Mouse (Mus musculus) cerebellum, adult 2 months (tissue): ENCODE results near the gene Epb41. TPM values are rescaled to one million over a fixed set of nuclear protein-coding genes. Genes with fewer than 3 reads are reported as not detected.
A peak's percentile ranks its signal among the peaks of the same experiment; 100 is the strongest.

Source experiments
- DNase-seq, 2 experiments: peaks; one replicate each; pipeline ENCODE4 v3.0.0; 2021
- H3K27ac ChIP-seq: fragments of 200-500 bp; 2 replicates; pipeline ENCODE4 v1.5.1; 2012; ENCODE audit warnings: low read length, control low read depth, inconsistent platforms; ENCODE audit not compliant: insufficient read depth
- H3K27me3 ChIP-seq: fragments of 200-500 bp; 2 replicates; pipeline ENCODE4 v1.6.1; 2012; ENCODE audit warnings: inconsistent platforms, mild to moderate bottlenecking, low read length, moderate library complexity; ENCODE audit not compliant: control insufficient read depth, insufficient read depth
- H3K4me1 ChIP-seq: fragments of 200-500 bp; 2 replicates; pipeline ENCODE4 v1.6.1; 2011; ENCODE audit warnings: low read length; ENCODE audit not compliant: control insufficient read depth, insufficient read depth
- H3K4me3 ChIP-seq: fragments of 200-500 bp; replicated peaks from 2 replicates; pipeline ENCODE3; 2011; ENCODE audit warnings: mild to moderate bottlenecking, low read depth, low read length, control low read depth; ENCODE audit not compliant: insufficient read depth
- CTCF ChIP-seq: fragments of 200-500 bp; IDR thresholded peaks from 2 replicates; pipeline ENCODE4 v1.5.1; 2011; ENCODE audit warnings: low read depth, mild to moderate bottlenecking, control low read depth, low read length, moderate library complexity, borderline replicate concordance; ENCODE audit not compliant: insufficient read depth
- POLR2A ChIP-seq: fragments of 200-500 bp; IDR thresholded peaks from 2 replicates; pipeline ENCODE4 v1.6.1; 2011; ENCODE audit warnings: low read length, control low read depth, borderline replicate concordance; ENCODE audit not compliant: insufficient read depth
- WGBS: fragments of 180-500 bp; shearing (Covaris S2); methylation state at CpG from one replicate; pipeline ENCODE4 v1.1.7; 2018; 5-methylcytosine and 5-hydroxymethylcytosine counted together
- polyA plus RNA-seq: library from polyadenylated mRNA; depleted of rRNA; stranded (reverse); fragments of >200 nt; gene quantifications from 2 replicates; pipeline ENCODE4 v1.2.3, GENCODE M21; 2012; rRNA removed

Epb41 gene
- 174 and 192 TPM in 2 replicates for polyA plus RNA-seq

DNA sequence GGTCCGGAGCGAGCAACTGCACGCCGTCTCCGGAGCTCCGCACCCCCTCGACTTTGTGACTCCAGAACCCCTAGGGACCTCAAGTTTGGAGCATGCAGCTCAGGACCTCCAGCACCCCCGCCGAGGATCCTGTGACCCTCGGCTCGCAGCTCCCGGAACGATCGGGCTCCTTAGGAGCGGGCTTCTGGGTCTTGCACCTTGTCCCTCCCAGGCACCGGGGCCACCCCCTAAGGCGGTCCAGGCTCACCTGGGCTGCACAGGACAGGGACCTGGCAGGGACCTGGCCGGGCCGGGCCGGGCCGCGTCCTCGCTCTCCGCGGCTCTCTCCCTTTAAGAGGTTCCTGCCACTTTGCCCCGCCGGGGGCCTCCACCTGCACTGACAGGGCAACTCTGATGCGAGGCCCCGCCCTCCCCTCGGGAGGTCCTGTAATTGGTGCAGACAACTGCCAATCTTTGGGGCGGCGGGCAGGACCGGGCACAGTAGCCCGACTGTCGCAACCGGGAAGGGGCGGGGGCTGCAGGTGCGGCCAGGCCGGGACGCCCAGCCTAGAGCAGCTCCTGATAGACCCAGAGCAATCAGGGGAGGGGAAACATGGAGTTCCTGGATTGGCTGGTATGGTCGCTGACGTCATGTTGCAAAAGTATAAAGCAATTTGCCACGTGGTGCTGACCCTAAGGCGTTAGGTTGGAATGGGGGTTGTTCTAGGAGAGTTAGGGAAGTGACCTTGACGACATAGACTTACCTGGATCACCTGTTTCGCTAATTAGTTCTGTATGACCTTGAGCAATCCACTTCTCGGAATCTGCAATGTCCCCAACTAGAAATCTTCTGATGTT is at the start of gene Epb41:
Gene Epb41, minus strand, starts transcription at position 389 of the 837 bp plus-strand sequence.
- WGBS = 3% methylated on average over 47 of the region's 47 CpGs
- peak; percentile 100 for DNase-seq
- TF ChIP-seq POLR2A = peak; percentile 59
- no peak for TF ChIP-seq CTCF
- Histone ChIP-seq H3K4me1 (peaks cover 10% of the 10 kb centered on the region; the same call in 1 of the 2 replicates), H3K27ac (peak within 1 kb of the TSS; percentile 77), H3K27me3 (no peaks in the 10 kb centered on the region), H3K4me3 (peak within 1 kb of the TSS; percentile 93)

- Histone ChIP-seq H3K4me3 (no peak overlapping the region), H3K27me3 (no peaks in the 10 kb centered on the region), H3K4me1 (no peaks in the 10 kb centered on the region), H3K27ac (no peak overlapping the region)
- no peak for TF ChIP-seq CTCF
- no peak for TF ChIP-seq POLR2A
- 33% methylated on average over 1 of the region's 1 CpGs for WGBS
- DNase-seq = no peak
Observed at GRCm38 (mm10) chr4:132123166-132123565, 48.0 kb upstream of the Epb41 start.

DNA sequence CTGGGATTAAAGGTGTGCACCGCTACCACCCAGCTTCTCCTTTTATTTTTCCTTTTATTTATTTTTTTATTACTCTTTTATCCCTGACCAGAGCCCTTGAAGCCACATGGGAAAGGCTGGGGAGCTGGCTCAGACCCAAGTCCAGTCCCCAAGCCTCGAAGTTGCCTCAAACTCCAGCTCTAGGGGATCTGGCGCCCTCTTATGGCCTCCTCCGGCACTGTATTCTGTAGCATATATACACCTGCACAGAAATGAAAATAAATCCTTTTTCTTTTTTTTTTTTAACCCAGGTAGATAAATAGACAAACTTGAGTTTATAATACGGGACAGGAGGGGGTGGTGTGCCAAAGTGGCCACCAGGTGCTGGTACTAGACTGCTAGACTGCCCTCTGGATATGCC is 46.6 kb upstream of the Epb41 start:
- no peak for DNase-seq
- Histone ChIP-seq H3K27me3 (no peaks in the 10 kb centered on the region), H3K4me3 (no peak overlapping the region), H3K27ac (no peak overlapping the region), H3K4me1 (no peaks in the 10 kb centered on the region)
- WGBS = 69% methylated on average over 5 of the region's 5 CpGs
- TF ChIP-seq POLR2A (no peak), CTCF (no peak)

DNA sequence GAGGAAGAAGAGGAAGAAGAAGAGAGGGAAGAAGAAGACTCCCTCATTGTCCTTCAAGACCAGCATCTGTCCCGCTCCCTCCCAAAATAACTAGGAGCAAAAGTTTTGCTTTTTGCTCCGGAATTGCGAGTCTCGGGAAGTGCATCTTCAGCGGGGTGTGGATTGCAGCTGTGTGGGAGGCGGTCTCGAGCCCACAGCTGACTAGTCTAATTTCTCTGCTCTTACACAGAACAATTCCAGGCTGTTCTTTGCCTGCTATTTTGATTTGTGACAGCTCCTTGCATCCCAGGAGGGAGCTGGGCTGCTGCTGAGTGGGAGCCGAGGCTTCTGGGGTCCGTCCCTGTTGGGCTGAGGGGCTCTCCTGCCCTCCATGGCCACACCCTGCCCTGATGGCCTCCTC is 44.4 kb upstream of the Epb41 start:
- Histone ChIP-seq H3K4me1 (no peaks in the 10 kb centered on the region), H3K4me3 (no peak overlapping the region), H3K27ac (no peak overlapping the region), H3K27me3 (no peaks in the 10 kb centered on the region)
- TF ChIP-seq POLR2A (no peak), CTCF (no peak)
- no peak for DNase-seq
- 52% methylated on average over 9 of the region's 9 CpGs for WGBS

GRCm38 (mm10) chr4:132116315-132116714 is 41.2 kb upstream of the Epb41 start:
- no peak overlapping the region for H3K27ac ChIP-seq
- WGBS = 87% methylated on average over 4 of the region's 4 CpGs
- H3K4me3 ChIP-seq = no peak overlapping the region
- no peaks in the 10 kb centered on the region for H3K27me3 ChIP-seq
- TF ChIP-seq POLR2A = no peak
- TF ChIP-seq CTCF = no peak
- no peak for DNase-seq
- H3K4me1 ChIP-seq = no peaks in the 10 kb centered on the region

GRCm38 (mm10) chr4:132113411-132114095 is 38.4 kb upstream of the Epb41 start:
- TF ChIP-seq POLR2A (no peak), CTCF (no peak)
- H3K4me3 ChIP-seq = peak overlapping the region; percentile 9
- H3K27me3 ChIP-seq = no peaks in the 10 kb centered on the region
- H3K4me1 ChIP-seq = no peaks in the 10 kb centered on the region
- no peak overlapping the region for H3K27ac ChIP-seq
- peak; percentile 14 to 23 for DNase-seq
- 33% methylated on average over 53 of the region's 53 CpGs for WGBS

- DNase-seq = no peak
- no peak overlapping the region for H3K27ac ChIP-seq
- H3K4me3 ChIP-seq = no peak overlapping the region
- no peaks in the 10 kb centered on the region for H3K4me1 ChIP-seq
- WGBS = 50% methylated on average over 4 of the region's 4 CpGs
- no peaks in the 10 kb centered on the region for H3K27me3 ChIP-seq
- TF ChIP-seq CTCF = no peak
- TF ChIP-seq POLR2A = no peak
Observed at GRCm38 (mm10) chr4:132111227-132111626, 36.1 kb upstream of the Epb41 start.
